Mouse (Mus musculus) cerebellum, postnatal 36 days (tissue): ENCODE measurements around the gene Gm45623.
A peak's percentile ranks its signal among the peaks of the same experiment; 100 is the strongest.

Source experiments
- DNase-seq, 2 experiments: peaks; one replicate each; pipeline ENCODE4 v3.0.0; 2021 to 2022; ENCODE audit warnings: mixed read lengths in 2 of 2

Gene Gm45623

GRCm38 (mm10) chr13:56751774-56752173, 1.9 kb downstream of the Gm45623 start:
- DNase-seq = no peak

GRCm38 (mm10) chr13:56749377-56749776, 4.2 kb downstream of the Gm45623 start:
- no peak for DNase-seq

- no peak for DNase-seq
Measured at GRCm38 (mm10) chr13:56747554-56747953, 6.1 kb downstream of the Gm45623 start.

GRCm38 (mm10) chr13:56746739-56747532, 6.7 kb downstream of the Gm45623 start:
- DNase-seq = no peak

DNA sequence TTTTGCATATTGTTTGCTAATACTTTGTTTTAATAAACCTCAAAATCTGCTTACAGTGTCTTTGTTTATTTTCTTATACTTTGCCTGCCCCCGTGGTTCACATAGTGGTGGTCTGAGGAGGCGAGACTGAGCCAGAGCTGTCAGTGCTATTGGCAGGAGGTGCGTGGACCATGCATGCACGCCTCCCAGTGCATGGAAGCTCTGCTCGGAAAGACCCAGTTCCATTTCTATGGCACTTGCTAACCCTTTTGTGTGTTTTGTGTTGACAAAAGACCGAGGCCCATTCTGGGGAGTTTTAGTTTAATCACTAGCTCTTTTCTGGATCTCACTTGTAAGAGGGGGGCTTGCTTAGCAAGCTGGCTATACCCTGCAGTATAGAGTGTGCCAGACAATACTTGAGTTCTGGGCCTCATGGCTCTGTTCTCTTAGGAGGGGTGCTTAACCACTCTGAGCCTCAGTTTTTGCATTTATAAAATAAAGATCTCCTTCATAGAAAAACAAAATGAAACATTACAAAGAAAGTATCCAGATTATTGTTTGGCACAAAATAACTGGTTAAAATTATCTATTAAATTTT, 11.2 kb downstream of the Gm45623 start:
- DNase-seq = no peak

DNA sequence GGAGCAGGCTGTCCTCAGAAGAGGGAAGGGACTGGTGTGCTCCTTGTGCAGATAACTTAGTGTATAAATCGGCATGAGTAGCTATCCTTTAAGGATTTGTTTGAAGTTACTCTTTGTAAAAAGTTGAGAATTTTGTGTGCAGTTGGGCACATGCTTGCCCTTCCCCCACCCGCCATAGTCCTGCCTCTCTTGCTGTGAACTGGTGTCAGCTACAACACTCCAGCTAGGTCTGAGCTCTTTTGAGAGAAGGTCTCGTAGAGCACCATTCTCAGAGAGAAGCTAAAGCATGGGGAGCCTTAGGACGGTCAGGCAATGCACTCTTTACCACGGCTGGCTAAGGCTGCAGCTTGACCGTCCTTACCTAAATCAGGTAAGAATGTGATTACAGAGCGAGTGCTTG, 11.9 kb downstream of the Gm45623 start:
- DNase-seq = no peak

GRCm38 (mm10) chr13:56740496-56740895, 13.1 kb downstream of the Gm45623 start:
- DNase-seq = no peak

- DNase-seq = no peak
Measured at GRCm38 (mm10) chr13:56739556-56739955, 14.1 kb downstream of the Gm45623 start.

GRCm38 (mm10) chr13:56735212-56735875, 18.3 kb downstream of the Gm45623 start:
- DNase-seq = peak; percentile 16 to 31

- DNase-seq = no peak
Measured at GRCm38 (mm10) chr13:56734617-56735016, 19.0 kb downstream of the Gm45623 start.

GRCm38 (mm10) chr13:56729046-56729445, 24.6 kb downstream of the Gm45623 start:
- DNase-seq = no peak

DNA sequence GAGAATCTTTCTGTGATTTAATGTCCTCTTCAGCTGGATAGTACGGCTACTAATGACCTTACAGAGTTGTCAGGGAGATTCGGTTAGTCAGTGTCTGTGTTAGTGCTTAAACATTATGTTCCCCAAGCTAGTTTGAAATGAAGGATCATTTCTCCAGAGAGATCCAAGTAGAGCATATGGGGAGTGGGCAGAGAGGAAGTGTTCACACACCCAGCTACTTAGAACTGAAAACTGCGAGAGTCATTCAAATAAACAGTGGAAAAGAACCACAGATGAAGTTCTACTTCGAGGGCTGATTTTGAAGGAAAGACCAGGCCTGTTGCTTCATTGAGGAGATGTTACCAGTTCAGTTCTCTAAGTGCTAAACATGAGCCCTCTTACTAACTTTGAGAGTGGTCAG, 27.1 kb downstream of the Gm45623 start:
- no peak for DNase-seq

GRCm38 (mm10) chr13:56712221-56712620, 41.4 kb downstream of the Gm45623 start:
- DNase-seq = no peak

DNA sequence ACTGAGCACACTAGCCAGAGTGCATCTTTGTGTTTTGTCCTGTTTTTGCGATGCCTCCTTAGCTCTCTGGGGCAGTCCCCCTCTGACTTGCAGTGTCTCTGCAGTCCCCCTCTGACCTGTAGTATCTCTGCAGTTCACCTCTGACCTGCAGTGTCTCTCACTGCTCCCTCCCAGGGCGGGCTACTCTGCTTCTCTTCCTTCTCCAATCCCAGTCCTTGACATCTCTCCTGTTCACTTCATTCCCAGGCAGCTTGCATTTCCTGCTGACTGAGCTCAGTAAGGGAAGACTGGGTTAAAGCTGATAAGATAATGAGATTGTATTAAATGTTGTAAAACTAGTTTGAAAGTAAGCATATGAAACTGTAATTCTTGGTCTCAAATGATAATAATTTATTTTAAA, 43.0 kb downstream of the Gm45623 start:
- DNase-seq = no peak

DNA sequence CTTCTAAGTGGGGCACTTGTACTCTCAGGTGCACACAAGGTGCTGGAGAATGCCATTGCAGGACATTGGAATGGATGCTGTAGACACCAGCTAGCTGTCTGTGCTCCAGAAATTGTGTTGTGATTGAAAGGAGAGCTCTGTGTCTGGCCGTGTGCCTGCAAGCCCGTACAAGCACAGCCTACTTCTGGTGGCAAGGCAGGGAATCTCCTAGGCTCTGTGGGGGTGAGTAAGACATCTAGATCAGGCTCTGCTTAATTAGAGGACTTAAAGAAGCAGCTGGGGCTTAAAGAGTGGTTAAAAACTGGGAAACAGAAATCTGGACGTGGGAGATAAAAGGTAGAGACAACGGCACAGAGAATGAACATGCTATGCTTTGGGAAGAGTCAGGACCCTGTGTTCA, 46.0 kb downstream of the Gm45623 start:
- DNase-seq = peak in 1 of 2 experiments; percentile 16

DNA sequence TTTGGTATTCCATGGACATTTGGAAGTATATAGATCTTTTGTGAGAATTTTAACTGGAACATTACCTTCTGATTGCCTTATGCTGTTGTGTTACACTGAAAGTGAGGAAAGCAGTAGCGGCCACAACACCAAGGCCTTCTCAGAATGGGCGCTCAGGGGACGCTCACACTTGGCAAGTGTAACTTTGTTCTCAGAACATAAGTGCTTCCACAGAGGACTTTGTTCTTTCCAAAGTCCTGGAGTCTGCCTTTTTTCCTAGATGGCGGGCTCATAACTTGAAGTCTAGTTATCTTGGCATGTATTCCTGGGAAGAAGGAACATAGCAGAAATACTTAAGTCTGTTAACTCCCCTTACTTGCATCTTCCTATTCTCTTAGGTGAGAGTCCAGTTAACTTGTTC, 46.5 kb downstream of the Gm45623 start:
- no peak for DNase-seq

- no peak for DNase-seq
Measured at GRCm38 (mm10) chr13:56704596-56704995, 49.0 kb downstream of the Gm45623 start.

GRCm38 (mm10) chr13:56703871-56704321, 49.7 kb downstream of the Gm45623 start:
- no peak for DNase-seq

DNA sequence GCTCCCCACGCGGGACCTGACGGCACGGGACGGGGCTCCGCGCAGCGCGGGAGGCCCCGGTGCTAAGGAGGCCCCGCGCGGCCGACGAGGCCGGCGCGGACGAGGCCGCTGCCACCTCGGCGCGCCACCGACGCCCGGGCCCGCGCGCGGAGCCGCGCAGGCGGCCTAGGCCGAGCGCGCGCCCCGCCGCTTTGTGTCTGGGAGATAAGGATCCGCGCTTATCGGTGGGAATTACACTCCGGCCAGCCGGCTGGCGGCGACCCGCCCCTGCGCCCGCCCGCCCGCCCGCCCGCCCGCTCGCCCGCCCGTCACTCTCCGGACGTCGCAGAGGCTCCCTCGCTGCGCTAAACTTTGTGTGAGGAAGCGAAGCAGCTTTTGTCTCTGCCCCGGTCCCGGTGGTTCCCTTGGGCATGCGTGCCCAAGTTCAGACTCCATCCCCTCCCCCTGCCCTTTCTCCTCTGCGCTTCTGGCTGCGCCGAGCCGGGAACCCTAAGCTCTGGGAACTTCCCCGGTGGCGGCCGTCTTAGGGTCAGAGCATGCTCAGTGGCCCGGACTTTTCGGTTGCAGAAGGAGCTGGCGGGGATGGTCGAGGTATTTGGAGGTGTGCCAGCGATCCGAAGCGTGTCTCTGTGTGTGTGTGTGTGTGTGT, 50.3 kb downstream of the Gm45623 start:
- DNase-seq = peak; percentile 50 to 66

GRCm38 (mm10) chr13:56702469-56703221, 51.0 kb downstream of the Gm45623 start, which contains the start of gene Smad5:
Smad5 (plus strand) TSS chr13:56703010.
- peak; percentile 86 to 92 for DNase-seq
